Mouse (Mus musculus): Measurements from ENCODE around the gene Slc25a16. TPM values are rescaled to one million over a fixed set of nuclear protein-coding genes. Genes with fewer than 3 reads are reported as not detected.

The Slc25a16 gene
- polyA plus RNA-seq, 1 experiment = 18.3 TPM

Other genes starting within 250 kb of the Slc25a16 start
- 0.74 and 0.87 TPM in 2 replicates for gene Stox1, start 194.5 kb upstream of the Slc25a16 start, polyA plus RNA-seq (2012; rRNA removed)
- 28.5 and 33.3 TPM in 2 replicates for gene Ccar1, start 128.3 kb upstream of the Slc25a16 start, polyA plus RNA-seq (2012; rRNA removed)
- 1.6 and 2.3 TPM in 2 replicates for gene Tet1, start 11.6 kb upstream of the Slc25a16 start, polyA plus RNA-seq (2012; rRNA removed)
- 2.5 and 3.7 TPM in 2 replicates for gene Dna2, start 26.4 kb downstream of the Slc25a16 start, polyA plus RNA-seq (2012; rRNA removed)
- 10.9 and 12.9 TPM in 2 replicates for gene Rufy2, start 59.6 kb downstream of the Slc25a16 start, polyA plus RNA-seq (2012; rRNA removed)
- gene Hnrnph3, start 103.6 kb downstream of the Slc25a16 start, polyA plus RNA-seq (2012; rRNA removed) = 55.0 and 73.1 TPM in 2 replicates
- gene Pbld2, start 103.7 kb downstream of the Slc25a16 start, polyA plus RNA-seq (2012; rRNA removed) = 3.6 and 4.7 TPM in 2 replicates
- gene Pbld1, start 139.5 kb downstream of the Slc25a16 start, polyA plus RNA-seq (2012; rRNA removed) = 4.4 and 4.6 TPM in 2 replicates
- 0.06 and 0.07 TPM in 2 replicates for gene Atoh7, start 179.0 kb downstream of the Slc25a16 start, polyA plus RNA-seq (2012; rRNA removed)

All from urinary bladder, adult 2 months (tissue).